Mouse (Mus musculus): ENCODE data around the gene Adamts2. TPM values are rescaled to one million over a fixed set of nuclear protein-coding genes. Genes with fewer than 3 reads are reported as not detected.
A peak's percentile ranks its signal among the peaks of the same experiment; 100 is the strongest.

The Adamts2 gene
- polyA plus RNA-seq, 1 experiment from 2014 or later, result 4.0 TPM

- Histone ChIP-seq H3K9me3 (replicated peaks; ENCODE audit: control insufficient read depth, low read length, poor library complexity, severe bottlenecking) (no peaks in the 10 kb centered on the region), H3K27me3 (ENCODE audit: control insufficient read depth, insufficient read depth, low read depth, low read length) (no peaks in the 10 kb centered on the region), H3K4me1 (ENCODE audit: control insufficient read depth, insufficient read depth, low read length) (peaks cover 2% of the 10 kb centered on the region; the same call in 1 of the 2 replicates), H3K36me3 (ENCODE audit: control insufficient read depth, insufficient read depth, low read length) (no peaks in the 10 kb centered on the region), H3K27ac (ENCODE audit: low read length) (no peak overlapping the region), H3K9ac (ENCODE audit: low read depth, low read length) (no peak overlapping the region), H3K4me3 (ENCODE audit: low read depth, low read length) (no peak overlapping the region), H3K4me2 (ENCODE audit: low read length) (no peak overlapping the region)
- WGBS, result 85% methylated on average over 9 of the region's 9 CpGs
- ATAC-seq, result no peak
Observed at GRCm38 (mm10) chr11:50653746-50654431, 52.0 kb downstream of the Adamts2 start.

DNA sequence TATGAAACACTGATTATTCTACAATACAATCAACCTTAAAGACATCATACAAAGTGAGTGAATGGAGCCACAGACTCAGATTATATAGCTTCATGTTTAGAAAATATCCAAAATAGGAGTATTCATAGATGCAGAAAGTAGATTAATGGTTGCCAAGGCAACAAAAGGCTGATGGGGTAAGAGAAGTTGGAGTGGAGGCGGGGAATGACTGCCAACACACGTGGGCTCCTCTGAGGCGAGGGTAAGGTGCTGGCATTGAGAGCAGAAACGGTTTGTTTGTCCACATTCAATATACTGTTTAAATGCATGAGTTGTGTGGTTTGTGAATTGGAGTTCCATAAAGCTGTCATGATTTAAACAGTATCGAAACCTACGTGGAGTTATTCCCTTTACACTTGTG lies 56.9 kb downstream of the Adamts2 start:
- ATAC-seq, result no peak
- Histone ChIP-seq H3K9me3 (replicated peaks; ENCODE audit: control insufficient read depth, low read length, poor library complexity, severe bottlenecking) (no peaks in the 10 kb centered on the region), H3K36me3 (ENCODE audit: control insufficient read depth, insufficient read depth, low read length) (no peaks in the 10 kb centered on the region), H3K4me2 (ENCODE audit: low read length) (no peak overlapping the region), H3K4me3 (ENCODE audit: low read depth, low read length) (no peak overlapping the region), H3K27ac (ENCODE audit: low read length) (no peak overlapping the region; the same call in 1 of the 2 replicates), H3K9ac (ENCODE audit: low read depth, low read length) (no peak overlapping the region), H3K4me1 (ENCODE audit: control insufficient read depth, insufficient read depth, low read length) (peaks cover 2% of the 10 kb centered on the region; the same call in 1 of the 2 replicates), H3K27me3 (ENCODE audit: control insufficient read depth, insufficient read depth, low read depth, low read length) (no peaks in the 10 kb centered on the region)
- 47% methylated on average over 6 of the region's 6 CpGs for WGBS

GRCm38 (mm10) chr11:50662176-50662575 lies 60.3 kb downstream of the Adamts2 start:
- H3K4me2 ChIP-seq (ENCODE audit: low read length), result no peak overlapping the region
- H3K4me3 ChIP-seq (ENCODE audit: low read depth, low read length), result no peak overlapping the region
- 89% methylated on average over 3 of the region's 3 CpGs for WGBS
- peaks cover 2% of the 10 kb centered on the region; the same call in 1 of the 2 replicates for H3K4me1 ChIP-seq (ENCODE audit: control insufficient read depth, insufficient read depth, low read length)
- ATAC-seq, result no peak
- H3K27me3 ChIP-seq (ENCODE audit: control insufficient read depth, insufficient read depth, low read depth, low read length), result no peaks in the 10 kb centered on the region
- H3K36me3 ChIP-seq (ENCODE audit: control insufficient read depth, insufficient read depth, low read length), result no peaks in the 10 kb centered on the region
- H3K27ac ChIP-seq (ENCODE audit: low read length), result no peak overlapping the region
- no peak overlapping the region for H3K9ac ChIP-seq (ENCODE audit: low read depth, low read length)
- no peaks in the 10 kb centered on the region for H3K9me3 ChIP-seq (replicated peaks; ENCODE audit: control insufficient read depth, low read length, poor library complexity, severe bottlenecking)

GRCm38 (mm10) chr11:50664826-50665225 lies 62.9 kb downstream of the Adamts2 start:
- ATAC-seq, result no peak

DNA sequence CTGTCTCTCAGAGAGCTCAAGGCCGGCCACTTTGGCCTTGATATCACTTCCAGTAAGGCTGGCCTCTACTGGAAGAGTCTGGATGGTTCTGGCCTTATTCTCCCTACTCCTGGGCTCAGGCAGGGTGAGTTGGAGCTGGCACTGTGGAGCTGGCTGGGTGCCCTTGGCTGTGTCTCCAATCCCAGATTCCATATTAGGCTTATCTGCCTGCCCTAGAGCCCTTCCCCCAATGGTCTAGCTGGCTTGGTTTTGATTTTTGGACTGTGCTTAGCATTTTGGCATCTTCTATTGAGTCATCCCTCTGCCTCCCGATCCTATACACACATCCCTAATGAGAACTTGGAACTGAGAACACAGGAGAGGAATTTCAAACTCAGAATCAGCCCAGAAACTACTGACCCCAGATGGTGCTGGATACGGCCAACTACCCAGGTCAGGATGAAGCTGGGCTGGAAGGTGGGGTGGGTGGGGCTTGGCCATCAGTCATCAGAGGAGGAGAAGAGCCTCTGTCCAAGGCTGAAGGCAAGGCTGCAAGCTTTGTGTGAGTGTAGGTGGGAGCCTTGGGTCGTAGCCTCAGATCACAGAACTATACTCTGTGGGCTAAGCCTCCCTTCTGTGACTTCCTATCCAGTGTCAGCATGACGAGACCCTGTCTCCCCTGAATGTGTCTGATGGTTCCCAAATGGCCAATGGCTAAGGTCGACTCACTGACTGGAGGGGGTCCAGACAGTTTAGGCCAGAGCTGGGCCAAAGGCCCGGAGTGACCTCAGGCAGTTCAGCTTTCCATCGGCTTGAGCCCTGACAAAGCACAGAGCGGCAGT lies 67.9 kb downstream of the Adamts2 start:
- no peak overlapping the region for H3K27ac ChIP-seq (ENCODE audit: low read length)
- peaks cover 3% of the 10 kb centered on the region; the same call in 1 of the 2 replicates for H3K4me1 ChIP-seq (ENCODE audit: control insufficient read depth, insufficient read depth, low read length)
- no peak overlapping the region for H3K9ac ChIP-seq (ENCODE audit: low read depth, low read length)
- H3K4me2 ChIP-seq (ENCODE audit: low read length), result no peak overlapping the region
- WGBS, result 82% methylated on average over 9 of the region's 9 CpGs
- no peaks in the 10 kb centered on the region for H3K27me3 ChIP-seq (ENCODE audit: control insufficient read depth, insufficient read depth, low read depth, low read length)
- ATAC-seq, result peak; percentile 64; the same call in 1 of the 2 replicates
- H3K4me3 ChIP-seq (ENCODE audit: low read depth, low read length), result no peak overlapping the region
- H3K9me3 ChIP-seq (replicated peaks; ENCODE audit: control insufficient read depth, low read length, poor library complexity, severe bottlenecking), result no peaks in the 10 kb centered on the region
- H3K36me3 ChIP-seq (ENCODE audit: control insufficient read depth, insufficient read depth, low read length), result no peaks in the 10 kb centered on the region

More at GRCm38 (mm10) chr11:50664826-50665225, 62.9 kb downstream of the Adamts2 start:
- no peak overlapping the region for H3K4me3 ChIP-seq (ENCODE audit: low read depth, low read length)
- no peaks in the 10 kb centered on the region; the same call in 1 of the 2 replicates for H3K4me1 ChIP-seq (ENCODE audit: control insufficient read depth, insufficient read depth, low read length)
- H3K9me3 ChIP-seq (replicated peaks; ENCODE audit: control insufficient read depth, low read length, poor library complexity, severe bottlenecking), result no peaks in the 10 kb centered on the region
- no peaks in the 10 kb centered on the region for H3K27me3 ChIP-seq (ENCODE audit: control insufficient read depth, insufficient read depth, low read depth, low read length)
- H3K9ac ChIP-seq (ENCODE audit: low read depth, low read length), result no peak overlapping the region
- 75% methylated on average over 4 of the region's 4 CpGs for WGBS
- H3K4me2 ChIP-seq (ENCODE audit: low read length), result no peak overlapping the region
- H3K27ac ChIP-seq (ENCODE audit: low read length), result no peak overlapping the region
- H3K36me3 ChIP-seq (ENCODE audit: control insufficient read depth, insufficient read depth, low read length), result no peaks in the 10 kb centered on the region

GRCm38 (mm10) chr11:50670363-50670725 lies 68.5 kb downstream of the Adamts2 start:
- H3K9ac ChIP-seq (ENCODE audit: low read depth, low read length), result no peak overlapping the region
- no peak overlapping the region for H3K4me2 ChIP-seq (ENCODE audit: low read length)
- H3K36me3 ChIP-seq (ENCODE audit: control insufficient read depth, insufficient read depth, low read length), result no peaks in the 10 kb centered on the region
- no peaks in the 10 kb centered on the region for H3K9me3 ChIP-seq (replicated peaks; ENCODE audit: control insufficient read depth, low read length, poor library complexity, severe bottlenecking)
- peaks cover 3% of the 10 kb centered on the region; the same call in 1 of the 2 replicates for H3K4me1 ChIP-seq (ENCODE audit: control insufficient read depth, insufficient read depth, low read length)
- no peaks in the 10 kb centered on the region for H3K27me3 ChIP-seq (ENCODE audit: control insufficient read depth, insufficient read depth, low read depth, low read length)
- H3K27ac ChIP-seq (ENCODE audit: low read length), result no peak overlapping the region
- H3K4me3 ChIP-seq (ENCODE audit: low read depth, low read length), result no peak overlapping the region
- no peak for ATAC-seq
- WGBS, result 54% methylated on average over 5 of the region's 5 CpGs

DNA sequence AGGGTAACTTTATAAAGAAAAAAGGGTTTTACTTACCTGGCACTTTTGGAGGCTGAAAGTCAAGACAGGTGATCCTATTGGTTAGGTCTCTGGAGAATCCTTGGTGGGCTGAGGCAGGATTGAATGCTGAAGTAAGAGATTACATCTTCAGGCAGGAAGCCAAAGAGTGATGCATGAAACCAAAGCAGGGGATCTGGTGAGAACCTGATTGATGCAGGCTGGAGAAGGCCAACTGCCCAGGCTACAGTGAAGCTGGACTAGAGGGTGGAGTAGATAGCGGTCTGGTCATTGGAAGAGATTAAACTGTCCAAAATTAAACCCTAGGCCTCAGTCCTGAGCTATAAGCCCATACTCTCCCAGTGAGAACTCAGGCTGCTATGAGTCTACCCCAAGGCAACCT lies 69.0 kb downstream of the Adamts2 start:
- no peaks in the 10 kb centered on the region for H3K9me3 ChIP-seq (replicated peaks; ENCODE audit: control insufficient read depth, low read length, poor library complexity, severe bottlenecking)
- H3K27me3 ChIP-seq (ENCODE audit: control insufficient read depth, insufficient read depth, low read depth, low read length), result no peaks in the 10 kb centered on the region
- 94% methylated on average over 1 of the region's 1 CpGs for WGBS
- peaks cover 3% of the 10 kb centered on the region; the same call in 1 of the 2 replicates for H3K4me1 ChIP-seq (ENCODE audit: control insufficient read depth, insufficient read depth, low read length)
- H3K4me2 ChIP-seq (ENCODE audit: low read length), result no peak overlapping the region
- no peak for ATAC-seq
- no peaks in the 10 kb centered on the region for H3K36me3 ChIP-seq (ENCODE audit: control insufficient read depth, insufficient read depth, low read length)
- no peak overlapping the region for H3K4me3 ChIP-seq (ENCODE audit: low read depth, low read length)
- no peak overlapping the region for H3K9ac ChIP-seq (ENCODE audit: low read depth, low read length)
- H3K27ac ChIP-seq (ENCODE audit: low read length), result no peak overlapping the region

DNA sequence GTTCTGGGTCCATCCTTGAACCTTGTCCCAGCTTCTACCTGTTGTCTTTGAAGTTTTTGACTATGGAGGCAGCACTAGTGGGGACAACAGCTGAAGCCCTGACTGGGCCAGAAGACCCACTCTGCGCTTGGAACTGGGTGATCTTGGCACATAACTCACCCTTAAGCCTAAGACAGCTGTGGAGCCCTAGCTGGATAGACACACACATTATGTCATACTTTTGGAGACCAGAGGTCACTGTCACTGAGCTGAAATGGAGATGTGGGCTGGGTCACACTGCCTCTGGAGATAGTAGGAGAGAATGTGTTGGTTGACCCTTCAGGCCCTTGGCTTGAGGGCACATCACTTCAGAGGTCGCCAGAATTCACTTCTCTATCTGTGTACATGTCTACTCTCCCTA lies 69.5 kb downstream of the Adamts2 start:
- ATAC-seq, result no peak
- no peak overlapping the region for H3K27ac ChIP-seq (ENCODE audit: low read length)
- 78% methylated on average over 2 of the region's 2 CpGs for WGBS
- H3K4me1 ChIP-seq (ENCODE audit: control insufficient read depth, insufficient read depth, low read length), result peaks cover 3% of the 10 kb centered on the region; the same call in 1 of the 2 replicates
- no peak overlapping the region for H3K9ac ChIP-seq (ENCODE audit: low read depth, low read length)
- H3K4me3 ChIP-seq (ENCODE audit: low read depth, low read length), result no peak overlapping the region
- no peaks in the 10 kb centered on the region for H3K36me3 ChIP-seq (ENCODE audit: control insufficient read depth, insufficient read depth, low read length)
- H3K27me3 ChIP-seq (ENCODE audit: control insufficient read depth, insufficient read depth, low read depth, low read length), result no peaks in the 10 kb centered on the region
- no peak overlapping the region for H3K4me2 ChIP-seq (ENCODE audit: low read length)
- no peaks in the 10 kb centered on the region for H3K9me3 ChIP-seq (replicated peaks; ENCODE audit: control insufficient read depth, low read length, poor library complexity, severe bottlenecking)

DNA sequence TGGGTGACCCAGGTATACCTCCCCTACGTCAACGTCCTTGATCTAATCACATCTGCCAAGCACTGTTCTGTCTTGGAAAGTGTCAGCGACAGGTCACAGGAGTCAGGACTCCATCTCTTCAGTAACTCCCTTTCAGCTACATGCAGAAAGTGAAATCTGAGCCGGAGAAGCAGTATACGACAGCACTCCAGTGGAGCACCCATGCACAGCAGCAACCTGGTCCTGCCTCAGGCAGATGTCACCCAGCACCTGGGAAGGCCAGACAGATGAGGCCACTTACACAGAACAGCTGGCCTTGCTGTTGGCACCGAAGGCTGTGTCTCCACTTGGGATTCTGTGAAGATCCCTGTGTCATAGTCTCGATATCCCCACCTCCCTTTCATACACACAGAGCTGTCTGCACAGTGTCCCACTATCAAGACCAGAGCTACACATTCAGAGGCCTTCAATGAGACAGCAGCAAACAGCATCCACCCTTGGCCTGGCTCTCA lies 70.0 kb downstream of the Adamts2 start:
- Histone ChIP-seq H3K4me2 (ENCODE audit: low read length) (no peak overlapping the region), H3K9me3 (replicated peaks; ENCODE audit: control insufficient read depth, low read length, poor library complexity, severe bottlenecking) (no peaks in the 10 kb centered on the region), H3K9ac (ENCODE audit: low read depth, low read length) (no peak overlapping the region), H3K36me3 (ENCODE audit: control insufficient read depth, insufficient read depth, low read length) (no peaks in the 10 kb centered on the region), H3K4me1 (ENCODE audit: control insufficient read depth, insufficient read depth, low read length) (peaks cover 3% of the 10 kb centered on the region; the same call in 1 of the 2 replicates), H3K4me3 (ENCODE audit: low read depth, low read length) (no peak overlapping the region), H3K27me3 (ENCODE audit: control insufficient read depth, insufficient read depth, low read depth, low read length) (no peaks in the 10 kb centered on the region), H3K27ac (ENCODE audit: low read length) (no peak overlapping the region)
- ATAC-seq, result no peak
- WGBS, result 89% methylated on average over 7 of the region's 7 CpGs
